Mouse (Mus musculus): ENCODE data around the gene Ticam1. TPM values are rescaled to one million over a fixed set of nuclear protein-coding genes. Genes with fewer than 3 reads are reported as not detected.

Ticam1 gene
- total RNA-seq, 1 experiment: 2.8 TPM

GRCm38 (mm10) chr17:56273482-56273881 lies 3.1 kb downstream of the Ticam1 start:
- in situ Hi-C loops (cut with MboI; ENCODE audit: low sequenced_read_pairs in 2 of 2, unreplicated experiment in 2 of 2): no loop called here
- H3K9me3 ChIP-seq (ENCODE audit: control insufficient read depth, insufficient read depth, low read depth, low read length): no peaks in the 10 kb centered on the region
- peaks cover 6% of the 10 kb centered on the region; the same call in 1 of the 2 replicates for H3K36me3 ChIP-seq (ENCODE audit: control insufficient read depth, insufficient read depth, low read length, poor library complexity, severe bottlenecking)
- H3K9ac ChIP-seq (ENCODE audit: insufficient read depth, low read depth, low read length, poor library complexity, severe bottlenecking): no peak overlapping the region
- H3K27ac ChIP-seq (ENCODE audit: insufficient read depth, low read depth, low read length, poor library complexity, severe bottlenecking): no peak overlapping the region
- TF ChIP-seq MAFK (IDR thresholded peaks at IDR 0.05; ENCODE audit: insufficient read depth, low read depth, low read length): no peak
- TF ChIP-seq HCFC1 (IDR thresholded peaks at IDR 0.05; ENCODE audit: borderline replicate concordance, insufficient read depth, low read length): no peak
- TF ChIP-seq CHD2 (IDR thresholded peaks at IDR 0.05; ENCODE audit: low read depth, low read length): no peak
- no peak for TF ChIP-seq ZNF384 (IDR thresholded peaks at IDR 0.05; ENCODE audit: low read depth, low read length)
- no peak for TF ChIP-seq ZC3H11A (IDR thresholded peaks at IDR 0.05; ENCODE audit: borderline replicate concordance, low read depth, low read length)
- no peak overlapping the region for H3K4me3 ChIP-seq (ENCODE audit: insufficient read depth in 1 of 2, low read depth in 1 of 2, low read length in 2 of 2, poor library complexity in 1 of 2, severe bottlenecking in 1 of 2)
- H3K4me1 ChIP-seq (ENCODE audit: control insufficient read depth in 2 of 2, insufficient read depth in 2 of 2, low read length in 2 of 2, poor library complexity in 1 of 2): peaks cover 5 to 6% of the 10 kb centered on the region in 2 experiments; a peak in 2 of 4 replicates
- no peak for DNase-seq (ENCODE audit: low read depth, low spot score)

- TF ChIP-seq HCFC1 (IDR thresholded peaks at IDR 0.05; ENCODE audit: borderline replicate concordance, insufficient read depth, low read length): no peak
- TF ChIP-seq MAFK (IDR thresholded peaks at IDR 0.05; ENCODE audit: insufficient read depth, low read depth, low read length): no peak
- no peak for TF ChIP-seq ZC3H11A (IDR thresholded peaks at IDR 0.05; ENCODE audit: borderline replicate concordance, low read depth, low read length)
- no peak for TF ChIP-seq CHD2 (IDR thresholded peaks at IDR 0.05; ENCODE audit: low read depth, low read length)
- no peak for TF ChIP-seq ZNF384 (IDR thresholded peaks at IDR 0.05; ENCODE audit: low read depth, low read length)
- Histone ChIP-seq H3K4me1 (ENCODE audit: control insufficient read depth in 2 of 2, insufficient read depth in 2 of 2, low read length in 2 of 2, poor library complexity in 1 of 2) (peaks cover 4 to 6% of the 10 kb centered on the region in 2 experiments; a peak in 2 of 4 replicates), H3K4me3 (ENCODE audit: insufficient read depth in 1 of 2, low read depth in 1 of 2, low read length in 2 of 2, poor library complexity in 1 of 2, severe bottlenecking in 1 of 2) (no peak overlapping the region), H3K9me3 (ENCODE audit: control insufficient read depth, insufficient read depth, low read depth, low read length) (no peaks in the 10 kb centered on the region), H3K9ac (ENCODE audit: insufficient read depth, low read depth, low read length, poor library complexity, severe bottlenecking) (no peak overlapping the region), H3K27ac (ENCODE audit: insufficient read depth, low read depth, low read length, poor library complexity, severe bottlenecking) (no peak overlapping the region), H3K36me3 (ENCODE audit: control insufficient read depth, insufficient read depth, low read length, poor library complexity, severe bottlenecking) (peaks cover 6% of the 10 kb centered on the region; the same call in 1 of the 2 replicates)
- DNase-seq (ENCODE audit: low read depth, low spot score): no peak
- in situ Hi-C loops (cut with MboI; ENCODE audit: low sequenced_read_pairs in 2 of 2, unreplicated experiment in 2 of 2): no loop called here
These were observed 3.9 kb downstream of the Ticam1 start for GRCm38 (mm10) chr17:56272644-56273043.

GRCm38 (mm10) chr17:56271609-56272253 lies 4.9 kb downstream of the Ticam1 start:
- H3K4me1 ChIP-seq (ENCODE audit: control insufficient read depth in 2 of 2, insufficient read depth in 2 of 2, low read length in 2 of 2, poor library complexity in 1 of 2): peaks cover 0 to 3% of the 10 kb centered on the region in 2 experiments; a peak in 1 of 4 replicates
- no peak overlapping the region for H3K9ac ChIP-seq (ENCODE audit: insufficient read depth, low read depth, low read length, poor library complexity, severe bottlenecking)
- no peaks in the 10 kb centered on the region for H3K9me3 ChIP-seq (ENCODE audit: control insufficient read depth, insufficient read depth, low read depth, low read length)
- H3K4me3 ChIP-seq (ENCODE audit: insufficient read depth in 1 of 2, low read depth in 1 of 2, low read length in 2 of 2, poor library complexity in 1 of 2, severe bottlenecking in 1 of 2): no peak overlapping the region
- no peak for TF ChIP-seq ZNF384 (IDR thresholded peaks at IDR 0.05; ENCODE audit: low read depth, low read length)
- TF ChIP-seq HCFC1 (IDR thresholded peaks at IDR 0.05; ENCODE audit: borderline replicate concordance, insufficient read depth, low read length): no peak
- no peak for TF ChIP-seq MAFK (IDR thresholded peaks at IDR 0.05; ENCODE audit: insufficient read depth, low read depth, low read length)
- TF ChIP-seq CHD2 (IDR thresholded peaks at IDR 0.05; ENCODE audit: low read depth, low read length): no peak
- TF ChIP-seq ZC3H11A (IDR thresholded peaks at IDR 0.05; ENCODE audit: borderline replicate concordance, low read depth, low read length): no peak
- no peak for DNase-seq (ENCODE audit: low read depth, low spot score)
- H3K36me3 ChIP-seq (ENCODE audit: control insufficient read depth, insufficient read depth, low read length, poor library complexity, severe bottlenecking): peaks cover 6% of the 10 kb centered on the region; the same call in 1 of the 2 replicates
- H3K27ac ChIP-seq (ENCODE audit: insufficient read depth, low read depth, low read length, poor library complexity, severe bottlenecking): no peak overlapping the region
- in situ Hi-C loops (cut with MboI; ENCODE audit: low sequenced_read_pairs in 2 of 2, unreplicated experiment in 2 of 2): no loop called here

- Histone ChIP-seq H3K9me3 (ENCODE audit: control insufficient read depth, insufficient read depth, low read depth, low read length) (no peaks in the 10 kb centered on the region), H3K4me3 (ENCODE audit: insufficient read depth in 1 of 2, low read depth in 1 of 2, low read length in 2 of 2, poor library complexity in 1 of 2, severe bottlenecking in 1 of 2) (0 out of 4 replicates have a peak overlapping the region, but pooled peaks of 1 of the 2 experiments have one; percentile 49), H3K4me1 (ENCODE audit: control insufficient read depth in 2 of 2, insufficient read depth in 2 of 2, low read length in 2 of 2, poor library complexity in 1 of 2) (peaks cover 0 to 14% of the 10 kb centered on the region in 2 experiments; a peak in 1 of 4 replicates), H3K9ac (ENCODE audit: insufficient read depth, low read depth, low read length, poor library complexity, severe bottlenecking) (peak overlapping the region; percentile 60; the same call in 1 of the 2 replicates), H3K36me3 (ENCODE audit: control insufficient read depth, insufficient read depth, low read length, poor library complexity, severe bottlenecking) (peaks cover 6% of the 10 kb centered on the region; the same call in 1 of the 2 replicates), H3K27ac (ENCODE audit: insufficient read depth, low read depth, low read length, poor library complexity, severe bottlenecking) (no peak overlapping the region)
- TF ChIP-seq CHD2 (IDR thresholded peaks at IDR 0.05; ENCODE audit: low read depth, low read length) (no peak), ZC3H11A (IDR thresholded peaks at IDR 0.05; ENCODE audit: borderline replicate concordance, low read depth, low read length) (no peak), ZNF384 (IDR thresholded peaks at IDR 0.05; ENCODE audit: low read depth, low read length) (no peak), MAFK (IDR thresholded peaks at IDR 0.05; ENCODE audit: insufficient read depth, low read depth, low read length) (no peak), HCFC1 (IDR thresholded peaks at IDR 0.05; ENCODE audit: borderline replicate concordance, insufficient read depth, low read length) (no peak)
- no peak for DNase-seq (ENCODE audit: low read depth, low spot score)
- in situ Hi-C loops (cut with MboI; ENCODE audit: low sequenced_read_pairs in 2 of 2, unreplicated experiment in 2 of 2): no loop called here
These were observed 6.8 kb downstream of the Ticam1 start for GRCm38 (mm10) chr17:56269741-56270140.

Data from ES-E14 (cell line).